Mouse (Mus musculus) right cerebral cortex, postnatal 10 days (tissue): ENCODE measurements around the gene Tmem86b.
"Not testable (repeated sequence)": the region's sequence is repeated elsewhere in the genome, so short reads cannot be mapped to it uniquely, and the experiment has no call there.

Experiments
- DNase-seq, 2 experiments: peaks; one replicate each; pipeline ENCODE4 v3.0.0; 2021; ENCODE audit warnings: low spot score in 2 of 2

The Tmem86b gene

DNA sequence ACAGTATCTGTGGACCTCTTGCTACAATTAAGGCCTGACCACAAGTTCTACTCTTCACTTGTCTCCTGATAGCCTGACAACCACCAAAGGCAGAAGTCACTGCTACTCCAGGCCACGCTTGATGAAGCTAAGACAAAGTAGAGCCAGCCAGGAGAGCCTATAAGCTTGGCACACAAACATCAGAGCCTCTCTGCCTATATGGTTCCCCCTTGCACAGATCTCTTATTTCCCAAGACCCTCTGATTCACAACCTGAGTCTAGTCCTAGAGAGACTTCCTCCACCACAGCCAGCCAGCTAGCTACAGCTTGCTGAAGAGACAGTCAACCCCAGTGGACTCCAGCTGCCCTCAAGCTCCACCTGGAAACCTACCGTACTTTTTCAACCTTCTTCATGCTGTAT, 16.8 kb upstream of the Tmem86b start:
- peak in 1 of 2 experiments; percentile 16 for DNase-seq

DNA sequence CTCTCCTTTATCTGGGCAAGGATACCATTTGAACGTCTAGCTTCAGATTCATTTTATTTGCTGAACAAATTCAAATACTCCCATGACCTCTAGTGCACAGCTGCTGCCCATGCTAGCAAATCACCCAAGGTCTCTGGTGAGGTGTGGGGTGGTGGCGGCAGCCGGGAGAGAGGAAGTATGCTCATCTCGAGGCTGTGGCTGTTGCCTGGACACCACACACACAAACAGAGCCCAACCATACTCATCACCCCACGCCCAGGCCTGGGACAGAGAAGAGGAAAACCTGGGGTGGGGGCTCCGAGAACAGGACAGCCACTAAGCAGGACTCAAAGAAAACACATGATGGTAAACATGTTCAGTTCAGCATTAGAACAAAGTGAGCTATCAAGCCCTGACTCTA, 16.1 kb upstream of the Tmem86b start:
- no peak for DNase-seq

DNA sequence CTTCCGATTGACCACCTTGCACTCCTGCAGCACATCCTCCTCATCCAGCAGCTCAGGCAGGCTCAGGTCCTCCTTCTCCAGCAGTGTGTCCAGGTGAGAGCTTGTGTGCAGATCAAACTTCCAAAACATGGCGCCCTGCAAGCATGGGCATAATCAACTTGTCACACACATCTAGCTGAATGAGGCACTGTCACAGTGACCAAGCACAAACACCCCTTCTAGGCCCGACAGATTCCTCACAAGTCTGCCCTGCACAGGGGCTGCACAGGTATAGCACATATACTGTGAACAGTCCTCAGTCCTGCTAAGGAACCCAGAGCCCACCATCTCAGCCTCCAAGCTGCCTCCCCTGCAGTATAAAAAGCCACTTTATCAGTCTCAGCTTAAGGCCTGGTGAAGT, 15.6 kb upstream of the Tmem86b start:
- no peak for DNase-seq

DNA sequence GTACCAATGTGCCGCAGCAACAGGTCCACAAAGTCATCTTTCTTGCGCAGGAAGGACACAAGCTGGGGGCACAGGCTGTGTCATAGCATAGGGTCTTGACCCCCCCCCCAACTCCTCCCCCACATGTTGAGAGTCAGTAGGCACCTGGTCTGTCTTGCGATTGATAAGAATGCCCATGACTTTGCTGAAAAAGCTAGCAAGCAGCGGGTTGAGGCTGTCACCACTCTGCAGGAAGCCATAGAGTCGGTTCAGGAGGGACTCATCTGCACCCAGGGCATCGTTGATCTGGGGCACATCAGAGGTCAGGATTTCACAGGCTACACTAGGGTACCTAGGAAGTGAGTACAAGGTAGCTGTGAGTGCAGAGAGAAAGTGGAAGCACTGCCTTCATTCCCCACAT, 12.0 kb upstream of the Tmem86b start:
- no peak for DNase-seq

DNA sequence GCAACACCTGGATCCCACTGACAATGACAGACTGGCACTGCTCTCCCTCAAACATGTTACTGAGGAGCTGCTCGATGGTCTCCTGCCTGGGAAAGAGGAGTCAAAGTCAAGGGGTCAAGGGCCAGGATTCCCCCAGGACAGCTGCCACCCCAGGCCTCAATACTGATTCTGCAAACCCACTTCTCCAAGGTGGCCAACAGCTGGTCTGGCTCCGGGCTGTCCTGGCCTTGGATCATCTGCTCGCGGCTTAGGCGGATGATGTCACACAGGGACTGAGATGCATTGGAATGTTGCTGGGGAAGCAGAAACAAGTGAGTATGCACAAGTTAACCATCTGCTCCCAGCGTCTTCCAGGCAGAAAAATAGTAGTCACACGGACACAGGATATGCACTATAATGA, 10.7 kb upstream of the Tmem86b start:
- no peak for DNase-seq

DNA sequence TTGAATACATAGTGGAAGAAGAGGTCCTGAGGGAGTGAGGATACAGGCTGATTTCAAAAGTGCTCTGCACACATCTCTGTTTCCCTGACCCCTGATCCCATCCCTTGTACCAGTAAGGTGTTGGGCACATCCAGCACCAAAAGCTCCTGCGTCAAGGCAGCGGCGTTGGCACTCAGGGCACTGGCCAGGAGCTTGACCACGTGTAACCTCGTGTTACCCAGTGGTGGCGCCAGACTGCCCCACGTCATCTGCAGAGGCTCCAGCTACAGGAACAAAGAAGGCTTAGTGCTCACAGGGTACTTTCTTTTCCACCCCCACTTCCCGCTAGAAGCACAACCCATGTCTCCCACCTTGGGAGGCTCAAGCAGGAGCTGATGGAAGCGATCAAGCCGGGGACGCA, 9.9 kb upstream of the Tmem86b start:
- no peak for DNase-seq

DNA sequence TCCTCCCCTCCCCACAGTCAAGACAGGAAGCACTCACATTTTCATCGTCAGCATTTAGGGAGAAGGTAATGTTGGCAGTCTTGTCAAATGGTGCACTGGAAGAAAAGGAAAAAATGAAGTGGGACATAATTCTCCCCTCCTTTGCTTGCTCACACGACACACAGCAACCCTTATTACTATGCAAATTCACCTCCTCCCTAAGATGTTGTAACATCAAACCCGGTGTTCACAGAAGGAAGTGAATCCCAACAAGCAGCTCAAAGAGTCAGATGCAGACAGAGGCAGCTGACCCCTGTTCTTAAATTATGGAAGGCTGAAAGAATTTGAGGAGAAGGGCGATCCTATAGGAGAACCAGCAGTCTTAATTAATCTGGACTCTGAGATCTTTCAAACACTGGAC, 5.0 kb upstream of the Tmem86b start:
- DNase-seq: no peak

DNA sequence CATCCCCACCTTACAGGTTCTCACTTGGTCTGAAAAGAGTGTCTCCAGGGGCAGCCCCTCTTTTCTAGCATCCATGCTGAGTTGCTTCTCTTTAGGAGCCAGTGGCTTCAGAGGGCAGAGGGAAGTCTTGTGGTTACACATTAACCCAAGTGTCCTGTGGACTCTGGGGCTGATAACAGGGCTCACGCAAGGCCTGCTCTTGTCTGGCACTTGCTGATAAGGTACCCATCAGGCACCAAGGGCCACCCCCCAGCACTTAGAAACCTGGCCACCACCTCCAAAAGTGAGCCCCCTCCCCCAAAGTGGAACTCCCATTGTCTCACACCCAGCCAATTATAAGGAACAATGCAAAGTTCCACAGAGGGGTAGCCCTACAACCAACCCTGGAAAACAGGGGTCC, 1.0 kb downstream of the Tmem86b start:
- no peak for DNase-seq

DNA sequence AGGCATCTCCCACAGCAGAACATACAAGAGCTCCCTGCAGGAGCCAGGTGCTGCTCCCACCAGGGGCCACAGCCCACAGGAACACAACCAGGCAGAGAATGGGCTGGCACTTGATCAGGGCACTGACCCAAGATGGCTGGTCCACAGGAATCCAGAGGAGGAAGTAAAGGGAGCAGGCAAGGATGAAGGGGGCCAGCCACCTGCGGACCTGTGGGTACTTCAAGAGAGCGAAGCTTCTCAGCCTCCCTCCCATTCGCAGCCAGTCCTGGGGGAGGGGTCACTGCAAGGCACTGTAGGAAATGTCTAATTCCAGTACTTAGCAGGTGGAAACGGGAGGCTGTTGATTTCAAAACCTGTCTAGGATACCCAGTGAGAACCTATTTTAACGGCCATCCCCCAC, 1.6 kb downstream of the Tmem86b start:
- DNase-seq: no peak

DNA sequence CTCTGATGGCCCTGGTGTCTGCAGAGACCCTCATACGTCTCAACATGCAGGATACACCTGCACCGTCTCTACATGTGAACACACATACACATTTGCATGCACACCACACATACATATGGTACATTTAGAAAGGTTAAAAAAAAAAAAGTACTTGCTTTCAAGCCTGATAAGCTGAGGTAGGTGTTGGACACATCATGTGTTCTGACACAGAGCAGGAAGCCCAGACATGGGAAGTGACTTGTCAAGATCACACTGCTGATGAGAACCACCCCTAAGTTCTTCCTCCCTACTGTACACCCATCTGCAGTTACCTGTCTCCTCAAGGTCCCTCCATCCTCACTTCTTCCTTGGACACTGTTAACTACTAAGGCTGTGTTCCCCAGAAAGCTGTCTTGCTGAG, 5.3 kb downstream of the Tmem86b start:
- no peak for DNase-seq

DNA sequence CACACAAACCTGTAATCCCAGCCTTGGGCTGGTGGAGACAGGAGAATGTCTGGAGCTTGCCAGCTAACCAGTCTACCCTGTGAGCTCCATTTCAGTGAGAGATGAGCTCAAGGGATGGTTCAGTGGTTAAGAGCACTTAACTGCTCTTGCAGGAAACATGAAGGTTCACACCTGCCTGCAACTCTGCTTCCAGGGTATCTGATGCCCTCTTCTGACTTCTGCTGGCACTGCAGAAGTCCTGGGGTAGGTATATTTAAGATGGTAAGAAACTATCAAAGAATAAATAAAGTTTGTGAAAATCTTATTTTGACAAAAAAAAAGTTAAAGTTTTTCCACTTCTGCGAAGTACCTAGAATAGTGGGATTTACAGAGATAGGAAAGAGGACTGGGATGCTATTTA, 6.9 kb downstream of the Tmem86b start:
- no peak for DNase-seq

DNA sequence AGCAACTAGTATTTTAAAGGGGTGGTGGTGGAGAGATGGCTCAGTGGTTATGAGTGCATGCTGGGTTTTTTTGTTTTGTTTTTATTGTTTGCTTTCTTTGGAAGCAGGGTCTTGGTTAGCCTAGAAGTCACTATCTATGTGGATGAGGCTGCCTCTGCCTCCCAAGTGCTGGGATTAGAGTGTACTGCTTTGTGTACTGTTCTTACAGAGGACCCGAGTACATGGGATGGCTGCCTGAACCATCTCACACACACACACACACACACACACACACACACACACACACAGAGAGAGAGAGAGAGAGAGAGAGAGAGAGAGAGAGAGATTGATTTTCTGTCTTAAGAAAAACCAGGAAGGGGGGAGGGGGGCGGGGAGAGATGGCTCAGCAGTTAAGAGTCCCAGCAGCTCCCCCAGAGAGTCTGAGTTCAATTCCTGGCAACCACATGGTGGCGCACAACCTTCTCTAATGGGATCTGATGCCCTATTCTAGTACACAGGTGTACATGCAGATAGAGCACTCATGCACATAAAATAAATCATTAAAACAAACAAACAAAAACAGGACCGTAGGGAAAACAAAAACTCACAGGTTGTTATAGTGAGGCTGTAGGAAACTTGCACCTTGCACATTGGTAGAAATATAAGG, 7.6 kb downstream of the Tmem86b start:
- DNase-seq: peak in 1 of 2 experiments; percentile 65

DNA sequence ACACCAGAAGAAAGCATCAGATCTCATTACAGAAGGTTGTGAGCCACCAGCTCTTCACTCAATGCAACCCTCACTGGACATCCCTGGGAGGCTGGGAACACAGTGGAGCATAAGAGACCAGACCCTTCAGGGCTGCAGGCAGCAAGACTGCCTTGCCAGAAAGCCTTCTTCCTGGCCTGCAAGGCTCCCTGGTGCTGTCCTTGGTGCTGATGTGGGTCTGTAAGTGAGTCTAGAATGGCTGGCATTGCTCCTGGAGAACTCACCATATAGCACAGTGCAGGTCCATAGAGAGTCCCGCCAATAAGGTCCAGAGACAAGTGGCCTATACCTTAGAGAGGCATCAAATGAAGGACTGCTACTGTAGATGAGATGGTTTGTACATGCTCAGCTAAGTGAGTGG, 11.2 kb downstream of the Tmem86b start:
- no peak for DNase-seq

DNA sequence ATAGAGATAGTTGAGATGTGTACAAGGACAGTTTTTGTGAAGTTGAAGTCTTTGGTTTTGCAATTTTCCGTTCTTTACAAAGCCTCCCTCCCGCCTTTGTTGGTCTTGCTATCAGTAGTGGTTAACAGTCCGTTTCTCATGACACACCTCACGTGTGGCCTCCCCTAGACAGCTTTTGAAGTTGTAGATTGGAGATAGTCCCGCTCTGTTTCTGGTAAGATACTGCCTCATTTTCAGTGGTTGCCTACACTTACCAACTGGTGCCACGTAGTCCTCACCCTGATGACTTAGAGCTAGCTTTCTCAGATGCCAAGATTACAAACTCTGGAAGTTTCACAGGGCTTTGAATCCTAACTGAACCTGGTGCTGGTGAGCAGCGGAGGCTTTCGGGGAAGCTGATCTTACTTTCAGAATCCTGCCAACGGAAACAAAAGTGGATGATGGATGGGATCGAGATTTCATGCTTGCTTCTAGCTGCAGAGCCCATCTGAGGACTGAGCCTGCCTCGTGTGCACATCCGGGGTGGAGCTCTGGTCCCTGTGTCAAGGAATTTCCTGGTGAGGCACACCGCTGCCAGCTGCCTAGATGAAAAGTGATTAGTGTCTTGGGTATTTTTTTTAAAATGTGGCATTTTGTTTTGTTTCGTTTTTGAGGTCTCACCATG, 17.4 kb downstream of the Tmem86b start:
- DNase-seq: no peak

DNA sequence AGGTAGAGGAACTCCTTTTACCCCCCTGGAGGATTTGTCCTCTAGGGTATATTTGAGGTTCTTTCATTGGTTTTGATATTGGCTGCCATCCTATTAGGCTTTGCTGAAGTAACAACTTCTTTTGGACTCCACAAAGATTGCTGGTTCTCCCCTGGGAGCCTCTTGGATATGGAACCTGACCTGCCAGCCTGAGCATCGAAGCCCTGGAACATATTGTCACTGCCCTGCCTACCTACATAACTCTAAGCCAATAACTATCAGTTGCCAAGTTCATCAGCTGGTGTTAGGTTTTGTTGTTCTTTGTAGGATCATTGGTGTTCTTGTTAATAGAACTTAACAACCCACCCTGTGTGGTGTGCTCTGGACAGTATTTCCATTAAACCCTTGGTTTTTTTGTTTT, 18.3 kb downstream of the Tmem86b start:
- no peak for DNase-seq

DNA sequence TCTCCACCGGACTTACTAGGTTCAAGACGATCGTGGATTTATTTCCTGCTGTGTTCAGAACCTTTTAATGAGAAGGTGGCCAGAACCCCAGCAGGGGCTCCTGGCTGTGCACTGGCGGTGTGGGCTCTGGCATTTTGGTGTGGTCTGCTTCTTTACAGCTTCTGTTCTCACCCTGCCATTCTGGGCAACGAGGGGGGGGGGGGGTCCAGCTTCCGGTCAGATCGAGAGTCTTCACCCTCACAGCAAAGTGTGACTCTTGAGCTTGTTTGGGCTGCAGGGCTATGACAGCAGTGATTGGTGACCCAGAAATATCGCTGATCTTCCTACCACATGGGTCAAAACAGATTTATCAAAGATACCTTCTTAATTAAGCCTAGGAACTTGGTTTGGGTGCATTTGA, 18.8 kb downstream of the Tmem86b start:
- DNase-seq: no peak

DNA sequence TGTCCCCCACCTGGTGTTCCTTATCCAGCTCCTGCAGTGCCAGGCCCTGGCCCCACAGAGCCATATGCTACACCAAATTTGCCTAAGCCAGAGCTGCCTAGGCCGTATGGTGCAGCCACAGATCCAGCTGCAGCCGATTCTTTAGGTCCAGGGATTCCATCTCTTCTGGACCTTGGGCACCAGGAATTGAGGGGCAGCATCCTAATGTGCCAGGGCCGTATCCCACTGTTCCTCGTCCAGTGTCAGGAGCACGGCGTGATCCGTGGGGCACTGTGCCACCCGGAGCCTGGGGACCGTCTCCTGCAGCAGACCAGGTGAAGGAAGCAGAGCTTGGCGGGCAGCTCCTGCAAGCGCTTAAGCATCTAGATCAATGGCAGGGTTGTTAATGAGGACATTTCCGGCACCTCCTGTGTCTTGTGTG, 19.3 kb downstream of the Tmem86b start:
- no peak for DNase-seq

DNA sequence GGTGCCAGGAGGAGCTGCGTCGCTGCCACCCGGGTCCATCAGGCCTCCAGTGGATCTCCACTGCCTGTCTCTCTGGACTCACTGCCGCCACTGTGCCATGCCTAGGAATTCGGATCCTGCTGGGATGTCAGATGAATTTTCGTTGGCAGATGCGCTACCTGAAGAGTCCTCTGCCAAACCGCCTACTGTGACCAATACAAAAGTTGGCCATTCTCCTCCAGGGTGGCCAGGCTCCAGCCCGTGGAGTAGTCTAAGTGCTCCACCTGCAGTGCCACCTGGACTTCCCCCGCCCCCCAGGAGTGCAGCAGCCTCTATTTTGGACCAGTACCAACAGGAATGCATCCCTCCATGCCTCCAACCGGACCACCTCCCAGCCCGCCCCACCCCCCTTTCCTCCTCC, 19.7 kb downstream of the Tmem86b start:
- no peak for DNase-seq

DNA sequence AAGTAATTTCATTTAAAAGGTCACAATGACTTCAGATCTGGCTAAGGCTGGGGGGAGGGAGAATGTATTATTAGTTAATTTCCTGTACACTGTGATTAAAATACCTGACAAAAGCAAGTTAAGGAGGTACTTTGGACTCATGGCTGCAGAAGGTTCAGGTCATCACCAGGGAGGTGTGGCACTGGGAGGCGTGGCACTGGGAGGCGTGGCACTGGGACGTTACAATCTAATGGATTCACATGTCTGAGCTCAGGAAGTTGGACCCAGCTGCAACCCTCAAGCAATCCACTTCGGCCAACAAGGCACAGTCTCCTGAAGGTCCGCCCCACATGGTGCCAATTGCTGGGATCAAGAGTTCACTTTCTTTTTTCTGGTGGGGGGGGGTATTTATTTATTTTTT, 23.2 kb downstream of the Tmem86b start:
- no peak for DNase-seq

DNA sequence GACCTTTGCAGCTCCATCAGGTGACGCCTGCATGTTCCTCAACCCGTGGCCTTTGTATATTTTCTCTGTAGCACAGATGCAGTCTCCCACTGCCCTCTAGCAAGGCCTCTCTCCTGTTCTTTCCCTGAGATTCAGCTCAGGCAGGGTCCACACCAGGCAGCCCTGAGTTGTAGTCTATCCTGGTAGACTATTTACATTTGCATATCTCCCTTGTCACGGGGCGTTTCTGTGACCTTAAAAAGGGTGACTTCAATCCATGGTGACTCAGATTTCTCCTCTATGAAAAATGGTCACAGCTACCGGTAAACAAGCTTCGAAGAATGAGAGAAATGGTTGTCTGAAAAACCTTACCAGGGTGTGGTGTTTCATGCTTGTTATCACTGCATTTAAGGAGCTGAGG, 27.3 kb downstream of the Tmem86b start, which contains the start of gene Ptprh:
TSS of gene Ptprh (minus strand) at position 169 of the 400 bp plus-strand sequence.
- DNase-seq: no peak

DNA sequence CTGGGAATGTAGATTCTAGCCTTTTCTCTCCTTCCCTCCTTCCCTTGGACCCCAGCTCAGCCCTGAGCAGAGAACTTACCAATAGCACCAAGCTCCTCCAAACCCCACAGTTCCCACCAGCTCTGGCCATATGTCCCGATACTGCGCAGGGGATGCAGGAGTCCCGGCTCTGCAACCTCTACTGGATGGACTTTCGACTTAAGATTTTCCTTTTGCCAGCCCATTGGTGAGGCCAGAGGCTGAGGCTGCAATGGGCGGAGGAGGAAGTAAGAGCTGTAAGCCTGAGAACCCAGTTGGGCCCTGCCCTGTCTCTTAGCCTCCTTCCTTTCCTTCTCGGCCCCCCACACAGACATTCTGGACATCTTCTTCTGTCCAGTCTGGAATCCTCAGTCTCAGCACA, 28.3 kb downstream of the Tmem86b start:
- no peak for DNase-seq

DNA sequence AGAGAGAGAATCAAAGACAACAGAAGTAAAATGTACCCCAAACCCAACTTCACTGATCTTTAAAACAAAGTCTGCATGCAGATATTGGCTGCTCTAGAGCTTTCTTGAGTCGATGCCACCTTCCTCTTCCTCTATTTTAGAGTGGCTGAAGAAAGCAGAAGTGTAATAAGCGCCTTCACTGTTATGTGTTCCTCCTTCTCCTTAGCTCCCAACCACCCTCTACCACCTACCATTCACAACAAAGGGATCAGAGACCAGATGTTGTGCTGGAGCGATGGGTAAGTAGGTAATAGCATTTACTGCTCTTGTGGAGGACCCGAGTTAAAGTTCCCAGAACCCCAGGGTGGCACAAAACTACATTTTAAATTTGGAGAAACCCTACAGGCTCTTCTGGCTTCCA, 34.2 kb downstream of the Tmem86b start:
- not testable (repeated sequence) for DNase-seq

DNA sequence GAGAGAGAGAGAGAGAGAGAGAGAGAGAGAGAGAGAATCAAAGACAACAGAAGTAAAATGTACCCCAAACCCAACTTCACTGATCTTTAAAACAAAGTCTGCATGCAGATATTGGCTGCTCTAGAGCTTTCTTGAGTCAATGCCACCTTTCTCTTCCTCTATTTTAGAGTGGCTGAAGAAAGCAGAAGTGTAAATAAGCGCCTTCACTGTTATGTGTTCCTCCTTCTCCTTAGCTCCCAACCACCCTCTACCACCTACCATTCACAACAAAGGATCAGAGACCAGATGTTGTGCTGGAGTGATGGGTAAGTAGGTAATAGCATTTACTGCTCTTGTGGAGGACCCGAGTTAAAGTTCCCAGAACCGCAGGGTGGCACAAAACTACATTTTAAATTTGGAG, 49.7 kb downstream of the Tmem86b start:
- DNase-seq: not testable (repeated sequence)
